Mouse (Mus musculus): ENCODE measurements around the gene Gm20388.

DNA sequence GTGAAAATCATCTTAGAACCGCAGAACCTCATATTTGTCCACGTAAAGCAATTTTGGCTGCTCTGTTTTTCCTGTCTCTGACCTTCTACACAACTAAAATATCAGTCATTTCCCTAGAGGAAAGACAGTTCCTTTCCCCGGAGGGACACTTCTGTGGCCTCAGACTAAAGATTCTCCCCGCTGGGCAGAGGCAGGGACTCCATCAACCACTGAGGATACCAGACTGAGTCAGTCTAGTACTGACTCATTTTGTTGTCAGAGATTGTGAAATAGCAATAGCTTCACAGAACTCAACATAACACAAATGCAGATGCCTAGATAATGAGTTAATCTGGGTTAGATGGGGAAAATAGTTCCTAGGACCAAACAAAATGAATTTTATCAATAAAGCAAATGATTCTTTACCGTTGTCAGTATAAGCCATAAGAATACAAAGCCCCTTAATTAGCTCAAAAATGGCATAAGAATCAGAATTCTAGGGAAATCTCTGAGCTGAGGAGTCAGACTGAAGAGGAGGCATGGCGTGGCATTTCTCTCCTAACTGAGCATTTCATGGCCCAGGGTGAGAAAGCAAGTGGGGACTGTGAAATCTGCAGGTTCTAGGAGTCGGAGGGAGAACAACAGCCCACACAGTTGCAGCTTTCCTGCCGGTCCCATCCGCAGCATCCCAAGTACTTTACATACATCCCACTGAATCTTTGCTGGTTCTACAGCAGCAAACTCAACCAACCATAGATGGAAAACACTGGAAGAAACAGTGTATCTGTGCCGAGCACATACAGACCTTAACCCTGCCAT is 3781.7 kb downstream of the Gm20388 start:
- TF ChIP-seq MAFK (IDR thresholded peaks at IDR 0.05; ENCODE audit: insufficient read depth, low read depth, low read length) (no peak), HCFC1 (IDR thresholded peaks at IDR 0.05; ENCODE audit: borderline replicate concordance, insufficient read depth, low read length) (no peak), ZNF384 (IDR thresholded peaks at IDR 0.05; ENCODE audit: low read depth, low read length) (no peak)
